Mouse (Mus musculus): ENCODE measurements at regions not wholly inside any gene's neighbourhood (a gene's known extent, or its start where the extent isn't known, plus 50 kb on each side); places are given as distances from the start of the nearest gene placed in this dataset.

DNA sequence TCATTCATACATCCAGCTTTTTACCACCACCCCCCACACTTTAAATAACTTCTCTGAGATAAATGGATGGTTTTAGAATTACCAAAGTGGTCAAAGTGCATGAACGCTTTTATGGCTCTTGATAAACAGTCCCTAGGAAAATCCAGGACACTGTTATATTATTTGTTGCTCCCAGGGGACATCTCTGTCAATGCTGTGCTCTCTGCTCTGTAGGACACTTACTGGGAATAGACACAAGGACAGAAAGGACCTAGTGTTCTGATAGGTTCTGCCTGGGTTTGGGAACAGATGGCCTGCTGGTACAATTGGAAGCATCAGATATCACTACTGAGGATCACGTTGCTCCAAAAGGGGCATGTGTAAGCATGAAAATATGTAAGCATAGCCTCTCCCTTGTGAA lies 132.8 kb downstream of the Akr1d1 start:
- TF ChIP-seq CTCF (IDR thresholded peaks at IDR 0.05; ENCODE audit: low read depth, low read length) (no peak), GATA1 (IDR thresholded peaks at IDR 0.05; ENCODE audit: borderline replicate concordance, low read length) (no peak)
